Mouse (Mus musculus) lung, embryonic 14.5 days (tissue): Measurements from ENCODE around the gene Bahcc1. TPM values are rescaled to one million over a fixed set of nuclear protein-coding genes. Genes with fewer than 3 reads are reported as not detected.

Source experiments
- ATAC-seq: fragments of 200-750 bp; cut with Nextera tagmentation; 2 replicates; pipeline ENCODE4 v1.8.0; 2017; ENCODE audit warnings: mild to moderate bottlenecking, moderate TSS enrichment, moderate library complexity; ENCODE audit not compliant: insufficient read depth
- DNase-seq: peaks from one replicate; pipeline ENCODE4 v3.0.0-alpha.2; 2015
- H3K27ac ChIP-seq: fragments of 300-500 bp; sonication (generic); 2 replicates; pipeline ENCODE4 v1.5.1; 2014; ENCODE audit warnings: low read depth, mild to moderate bottlenecking, moderate library complexity
- H3K27me3 ChIP-seq: fragments of 300-500 bp; sonication (generic); 2 replicates; pipeline ENCODE4 v1.6.1; 2014; ENCODE audit warnings: low read length, control low read depth; ENCODE audit not compliant: insufficient read depth
- H3K36me3 ChIP-seq: fragments of 300-500 bp; sonication (generic); 2 replicates; pipeline ENCODE4 v1.6.1; 2014; ENCODE audit warnings: control low read depth; ENCODE audit not compliant: insufficient read depth
- H3K4me1 ChIP-seq: fragments of 300-500 bp; sonication (generic); 2 replicates; pipeline ENCODE4 v1.6.1; 2014; ENCODE audit warnings: antibody characterized with exemption, control low read depth; ENCODE audit not compliant: insufficient read depth
- H3K4me2 ChIP-seq: fragments of 300-500 bp; sonication (generic); 2 replicates; pipeline ENCODE4 v1.6.1; 2014; ENCODE audit warnings: mild to moderate bottlenecking
- H3K4me3 ChIP-seq: fragments of 300-500 bp; sonication (generic); 2 replicates; pipeline ENCODE4 v1.5.1; 2014; ENCODE audit warnings: low read depth, low read length
- H3K9ac ChIP-seq: fragments of 300-500 bp; sonication (generic); 2 replicates; pipeline ENCODE4 v1.6.1; 2014
- H3K9me3 ChIP-seq: fragments of 300-500 bp; sonication (generic); 2 replicates; pipeline ENCODE4 v1.6.1; 2016; ENCODE audit warnings: low read depth, low read length, control low read depth
- CTCF ChIP-seq: IDR thresholded peaks from 2 replicates; pipeline ENCODE4 v1.5.1; 2016; ENCODE audit warnings: antibody characterized with exemption, low read depth
- whole genome bisulfite sequencing: fragments of 180-500 bp; shearing (Covaris S2); extraction: QIAGEN DNeasy Blood & Tissue Kit; methylation state at CpG from one replicate; pipeline ENCODE4 v1.1.7; 2014; 5-methylcytosine and 5-hydroxymethylcytosine counted together
- polyA plus RNA-seq: library from polyadenylated mRNA; unstranded; fragments of >200 nt; fragmentation: Nextera tagmentation; extraction: Ambion mirVana; gene quantifications from 2 replicates; pipeline ENCODE4 v1.2.1, GENCODE M21; 2014

Bahcc1 gene
- polyA plus RNA-seq, 1 experiment from 2014 or later = 14.3 TPM

GRCm38 (mm10) chr11:120305535-120306365 is 73.0 kb downstream of the Bahcc1 start:
- Histone ChIP-seq H3K27me3 (peaks cover 7% of the 10 kb centered on the region; the same call in 1 of the 2 replicates), H3K9ac (peak overlapping the region; percentile 45), H3K36me3 (no peaks in the 10 kb centered on the region), H3K4me2 (peak overlapping the region; percentile 76), H3K9me3 (no peaks in the 10 kb centered on the region), H3K27ac (peak overlapping the region; percentile 83), H3K4me1 (peaks cover 34% of the 10 kb centered on the region), H3K4me3 (peak overlapping the region; percentile 45)
- 15% methylated on average over 15 of the region's 15 CpGs for WGBS
- no peak for DNase-seq
- ATAC-seq = 0 out of 2 replicates have a peak, but pooled peaks have one; percentile 0
- no peak for TF ChIP-seq CTCF

DNA sequence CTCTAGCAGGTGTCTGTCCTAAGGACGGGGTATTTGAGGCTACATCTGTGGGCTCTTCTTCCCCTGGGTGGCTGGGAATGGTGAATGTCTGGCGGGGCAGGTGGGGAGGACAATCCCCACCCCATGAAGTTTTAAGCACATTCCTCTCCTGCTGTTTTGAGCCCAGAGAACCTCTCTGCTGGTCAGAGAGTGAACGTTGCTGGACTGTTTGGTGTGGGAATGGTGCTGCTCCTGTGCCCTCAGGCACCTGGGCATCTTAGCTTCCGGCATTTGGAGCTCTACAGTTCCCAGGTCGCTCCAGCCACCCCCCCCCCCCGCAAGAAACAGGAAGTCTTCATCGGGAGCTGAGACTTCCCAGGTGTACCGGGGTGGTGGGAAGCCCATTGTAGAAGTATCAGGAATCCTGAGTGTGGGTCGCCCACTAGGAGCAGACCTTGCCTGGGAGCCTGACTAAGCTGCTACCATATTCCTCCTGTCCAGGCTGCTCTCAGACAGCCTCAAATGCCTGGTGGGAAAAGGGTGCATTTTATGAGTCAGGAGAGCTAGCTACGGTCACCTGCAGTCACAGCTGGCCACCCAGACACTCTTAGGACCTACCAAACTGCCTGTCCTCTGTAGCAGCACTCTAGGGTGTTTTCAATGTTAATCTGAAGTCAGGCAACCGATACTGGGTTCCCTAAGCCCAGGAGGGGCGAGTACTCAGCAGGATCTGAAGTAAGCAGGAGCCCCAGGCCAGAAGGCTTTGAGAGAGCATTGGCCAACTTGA is 73.8 kb downstream of the Bahcc1 start:
- H3K36me3 ChIP-seq = no peaks in the 10 kb centered on the region
- ATAC-seq = no peak

DNA sequence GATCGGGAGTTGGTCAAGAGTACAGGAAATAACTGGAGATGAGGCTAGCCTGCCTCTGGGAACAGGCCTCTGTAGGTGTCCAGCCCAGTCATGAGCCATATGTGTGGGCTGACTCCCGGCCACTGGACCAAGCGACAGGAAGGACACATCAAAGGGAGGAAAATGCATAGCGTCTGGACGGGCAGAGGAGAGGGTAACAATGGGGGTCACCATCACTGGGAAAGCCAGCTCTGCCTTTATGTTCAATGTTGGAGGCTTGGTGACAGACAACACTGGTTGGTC is 74.3 kb downstream of the Bahcc1 start:
- TF ChIP-seq CTCF = no peak
- Histone ChIP-seq H3K4me1 (peaks cover 43% of the 10 kb centered on the region), H3K36me3 (no peaks in the 10 kb centered on the region), H3K9me3 (no peaks in the 10 kb centered on the region), H3K27me3 (peaks cover 7% of the 10 kb centered on the region; the same call in 1 of the 2 replicates), H3K9ac (0 out of 2 replicates have a peak overlapping the region, but pooled peaks have one; percentile 8), H3K4me3 (no peak overlapping the region), H3K27ac (peak overlapping the region; percentile 30; the same call in 1 of the 2 replicates), H3K4me2 (peak overlapping the region; percentile 31; the same call in 1 of the 2 replicates)
- 14% methylated on average over 5 of the region's 5 CpGs for WGBS
- no peak for DNase-seq
- no peak for ATAC-seq

More for the DNA sequence above, 73.8 kb downstream of the Bahcc1 start:
- Histone ChIP-seq H3K4me3 (no peak overlapping the region), H3K27me3 (peaks cover 7% of the 10 kb centered on the region; the same call in 1 of the 2 replicates), H3K9ac (no peak overlapping the region), H3K27ac (peak overlapping the region; percentile 83; the same call in 1 of the 2 replicates), H3K4me2 (peak overlapping the region; percentile 76; the same call in 1 of the 2 replicates), H3K4me1 (peaks cover 38% of the 10 kb centered on the region), H3K9me3 (no peaks in the 10 kb centered on the region)
- WGBS = 42% methylated on average over 12 of the region's 12 CpGs
- DNase-seq = no peak
- TF ChIP-seq CTCF = no peak

- TF ChIP-seq CTCF = peak; percentile 97
- H3K27me3 ChIP-seq = peaks cover 7% of the 10 kb centered on the region; the same call in 1 of the 2 replicates
- DNase-seq = peak; percentile 98
- no peak overlapping the region for H3K9ac ChIP-seq
- no peaks in the 10 kb centered on the region for H3K36me3 ChIP-seq
- H3K9me3 ChIP-seq = no peaks in the 10 kb centered on the region
- 6% methylated on average over 19 of the region's 19 CpGs for WGBS
- ATAC-seq = no peak
- H3K27ac ChIP-seq = 0 out of 2 replicates have a peak overlapping the region, but pooled peaks have one; percentile 30
- no peak overlapping the region for H3K4me3 ChIP-seq
- peak overlapping the region; percentile 37 for H3K4me2 ChIP-seq
- H3K4me1 ChIP-seq = peaks cover 43% of the 10 kb centered on the region
Observed at GRCm38 (mm10) chr11:120307566-120308430, 75.1 kb downstream of the Bahcc1 start.

GRCm38 (mm10) chr11:120308441-120309320 is 75.9 kb downstream of the Bahcc1 start:
- Histone ChIP-seq H3K27ac (no peak overlapping the region), H3K36me3 (no peaks in the 10 kb centered on the region), H3K9me3 (no peaks in the 10 kb centered on the region), H3K9ac (no peak overlapping the region), H3K4me1 (peaks cover 43% of the 10 kb centered on the region), H3K27me3 (peaks cover 7% of the 10 kb centered on the region; the same call in 1 of the 2 replicates), H3K4me3 (no peak overlapping the region), H3K4me2 (peak overlapping the region; percentile 37)
- ATAC-seq = no peak
- WGBS = 54% methylated on average over 15 of the region's 15 CpGs
- TF ChIP-seq CTCF = no peak
- no peak for DNase-seq
